Mouse (Mus musculus) neural tube, embryonic 15.5 days (tissue): ENCODE data around the gene Aldh1l1. TPM values are rescaled to one million over a fixed set of nuclear protein-coding genes. Genes with fewer than 3 reads are reported as not detected.

ENCODE experiments used
- ATAC-seq: fragments of 200-750 bp; cut with Nextera tagmentation; 2 replicates; pipeline ENCODE4 v1.8.0; 2017; ENCODE audit warnings: mild to moderate bottlenecking, moderate TSS enrichment, moderate library complexity; ENCODE audit not compliant: low FRiP score
- H3K27ac ChIP-seq: fragments of 300-500 bp; sonication (generic); replicated peaks from 2 replicates; pipeline ENCODE4 v1.5.1; 2015; ENCODE audit warnings: mild to moderate bottlenecking, inconsistent platforms
- H3K27me3 ChIP-seq: fragments of 300-500 bp; sonication (generic); replicated peaks from 2 replicates; pipeline ENCODE4 v1.6.1; 2015; ENCODE audit warnings: inconsistent platforms
- H3K36me3 ChIP-seq: fragments of 300-500 bp; sonication (generic); 2 replicates; pipeline ENCODE4 v1.6.1; 2015; ENCODE audit warnings: inconsistent platforms
- H3K4me1 ChIP-seq: fragments of 300-500 bp; sonication (generic); 2 replicates; pipeline ENCODE4 v1.6.1; 2015; ENCODE audit warnings: inconsistent platforms
- H3K4me2 ChIP-seq: fragments of 300-500 bp; sonication (generic); 2 replicates; pipeline ENCODE4 v1.6.1; 2015; ENCODE audit warnings: inconsistent platforms, mild to moderate bottlenecking, moderate library complexity
- H3K4me3 ChIP-seq: fragments of 300-500 bp; sonication (generic); replicated peaks from 2 replicates; pipeline ENCODE4 v1.5.1; 2015; ENCODE audit warnings: mild to moderate bottlenecking, inconsistent platforms
- H3K9ac ChIP-seq: fragments of 300-500 bp; sonication (generic); replicated peaks from 2 replicates; pipeline ENCODE4 v1.6.1; 2015; ENCODE audit warnings: mild to moderate bottlenecking, inconsistent platforms
- H3K9me3 ChIP-seq: fragments of 300-500 bp; sonication (generic); replicated peaks from 2 replicates; pipeline ENCODE4 v1.6.1; 2016; ENCODE audit warnings: inconsistent platforms
- WGBS: fragments of 180-500 bp; shearing (Covaris S2); methylation state at CpG from one replicate; pipeline ENCODE4 v1.1.7; 2015; ENCODE audit warnings: mixed read lengths; 5-methylcytosine and 5-hydroxymethylcytosine counted together
- polyA plus RNA-seq: library from polyadenylated mRNA; unstranded; fragments of >200 nt; fragmentation: Nextera tagmentation; extraction: Ambion mirVana; gene quantifications from 2 replicates; pipeline ENCODE4 v1.2.1, GENCODE M21; 2015

Gene Aldh1l1
- polyA plus RNA-seq, 1 experiment from 2014 or later = 68.2 TPM

- peak overlapping the region; percentile 84 for H3K27ac ChIP-seq
- H3K4me1 ChIP-seq = peaks cover 30% of the 10 kb centered on the region
- peak overlapping the region; percentile 75 for H3K4me3 ChIP-seq
- ATAC-seq = peak; percentile 54
- H3K36me3 ChIP-seq = no peaks in the 10 kb centered on the region
- H3K9ac ChIP-seq = peak overlapping the region; percentile 73
- H3K4me2 ChIP-seq = peak overlapping the region; percentile 100
- 0% methylated on average over 38 of the region's 38 CpGs for WGBS
- peaks cover 25% of the 10 kb centered on the region for H3K27me3 ChIP-seq
- no peaks in the 10 kb centered on the region for H3K9me3 ChIP-seq
Observed at GRCm38 (mm10) chr6:90462841-90463227, 23.4 kb upstream of the Aldh1l1 start.

GRCm38 (mm10) chr6:90463228-90463862, 22.9 kb upstream of the Aldh1l1 start:
- Histone ChIP-seq H3K4me3 (peak overlapping the region; percentile 75), H3K4me2 (peak overlapping the region; percentile 100), H3K27ac (peak overlapping the region; percentile 84), H3K4me1 (peaks cover 30% of the 10 kb centered on the region), H3K27me3 (peaks cover 25% of the 10 kb centered on the region), H3K36me3 (no peaks in the 10 kb centered on the region), H3K9ac (peak overlapping the region; percentile 73), H3K9me3 (no peaks in the 10 kb centered on the region)
- under 1% methylated on average over 31 of the region's 31 CpGs for WGBS
- ATAC-seq = peak; percentile 61

DNA sequence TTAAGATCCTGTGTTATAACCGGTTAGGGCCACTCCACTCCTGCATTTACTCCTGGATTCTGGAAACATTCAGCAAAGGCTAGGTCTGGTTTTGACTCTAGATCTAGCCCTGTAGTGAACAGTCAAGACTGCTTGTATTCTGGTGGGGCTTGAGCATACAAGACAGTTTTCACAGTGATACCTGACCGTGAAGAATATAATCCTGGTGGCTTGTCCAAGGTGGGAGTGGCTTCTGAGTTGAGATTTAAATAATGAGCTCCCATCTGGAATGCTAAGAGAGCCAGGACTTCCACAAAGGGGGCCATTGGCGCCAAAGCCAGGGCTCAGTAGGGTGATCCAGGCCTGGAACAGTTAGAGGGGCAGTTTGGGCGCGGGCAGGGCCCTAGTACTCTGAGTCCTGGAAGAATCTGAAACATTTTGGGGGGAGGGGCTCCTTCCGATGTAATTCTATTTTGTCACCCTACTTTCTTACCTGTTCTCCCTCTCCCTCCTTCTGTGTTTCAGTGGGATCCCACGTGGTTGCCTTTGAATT, 22.3 kb upstream of the Aldh1l1 start:
- Histone ChIP-seq H3K9me3 (no peaks in the 10 kb centered on the region), H3K27me3 (peaks cover 25% of the 10 kb centered on the region), H3K4me2 (peak overlapping the region; percentile 100), H3K4me1 (peaks cover 30% of the 10 kb centered on the region), H3K36me3 (no peaks in the 10 kb centered on the region), H3K4me3 (peak overlapping the region; percentile 75), H3K9ac (peak overlapping the region; percentile 73; the same call in 1 of the 2 replicates), H3K27ac (peak overlapping the region; percentile 58)
- 33% methylated on average over 7 of the region's 7 CpGs for WGBS
- ATAC-seq = no peak

DNA sequence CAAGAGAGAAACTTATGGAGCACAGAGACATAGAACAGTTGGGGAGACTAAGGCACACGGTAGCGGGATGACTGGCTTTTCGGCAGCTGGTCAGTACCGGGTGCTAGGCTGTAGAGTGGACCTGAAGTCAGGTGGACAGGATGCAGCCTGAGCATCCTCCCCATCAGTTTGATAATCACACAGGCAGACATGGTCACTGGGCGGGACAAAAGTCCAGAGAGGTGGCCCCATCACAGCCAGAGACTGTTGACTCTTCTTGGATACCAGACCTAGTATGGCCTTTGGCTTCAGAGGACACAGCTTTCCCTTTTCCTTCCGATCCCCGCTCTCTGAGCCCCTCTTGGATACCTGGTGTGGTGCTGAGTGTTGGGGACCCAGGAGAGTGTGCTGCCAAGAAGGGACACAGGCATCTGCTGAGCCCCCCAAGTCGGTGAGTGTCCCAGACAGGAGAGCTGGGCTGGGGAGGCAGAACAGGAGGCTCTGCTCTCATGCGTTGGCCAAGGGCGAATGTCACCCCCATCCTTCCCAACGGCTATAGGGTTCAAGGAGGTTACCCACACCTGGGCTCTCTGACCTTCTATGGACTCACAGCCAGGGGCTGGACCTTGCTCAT, 21.1 kb upstream of the Aldh1l1 start:
- Histone ChIP-seq H3K36me3 (no peaks in the 10 kb centered on the region), H3K9ac (no peak overlapping the region), H3K9me3 (no peaks in the 10 kb centered on the region), H3K4me1 (peaks cover 30% of the 10 kb centered on the region), H3K4me2 (peak overlapping the region; percentile 100), H3K27ac (no peak overlapping the region), H3K27me3 (peaks cover 23% of the 10 kb centered on the region), H3K4me3 (no peak overlapping the region)
- no peak for ATAC-seq
- 98% methylated on average over 11 of the region's 11 CpGs for WGBS

DNA sequence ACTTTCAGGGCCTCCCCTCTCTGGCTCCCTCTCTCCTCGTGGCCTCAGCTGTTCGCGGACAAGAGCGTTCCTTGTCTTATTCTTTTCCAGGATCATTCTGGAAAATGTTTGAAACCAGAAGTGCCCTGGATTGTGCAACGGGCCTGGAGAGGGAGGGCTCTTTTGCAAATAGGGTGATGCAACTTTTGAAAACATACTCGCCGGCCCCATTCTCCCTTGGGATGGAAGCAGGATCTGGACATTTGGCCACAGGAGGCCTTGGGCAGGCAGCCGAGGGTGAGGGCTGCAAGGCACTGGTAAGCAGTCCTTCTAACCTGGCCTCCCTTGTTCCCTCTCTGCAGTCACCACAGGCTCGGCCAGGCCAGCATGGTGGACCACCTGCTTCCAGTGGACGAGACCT, 20.1 kb upstream of the Aldh1l1 start:
- 82% methylated on average over 10 of the region's 10 CpGs for WGBS
- no peak for ATAC-seq

GRCm38 (mm10) chr6:90466847-90467410, 19.3 kb upstream of the Aldh1l1 start:
- H3K36me3 ChIP-seq = no peaks in the 10 kb centered on the region
- 93% methylated on average over 12 of the region's 12 CpGs for WGBS
- no peak for ATAC-seq

More for the DNA sequence above, 20.1 kb upstream of the Aldh1l1 start:
- Histone ChIP-seq H3K4me3 (no peak overlapping the region), H3K4me2 (no peak overlapping the region), H3K9ac (no peak overlapping the region), H3K36me3 (no peaks in the 10 kb centered on the region), H3K4me1 (peaks cover 33% of the 10 kb centered on the region), H3K27me3 (peaks cover 14% of the 10 kb centered on the region), H3K27ac (no peak overlapping the region), H3K9me3 (no peaks in the 10 kb centered on the region)

DNA sequence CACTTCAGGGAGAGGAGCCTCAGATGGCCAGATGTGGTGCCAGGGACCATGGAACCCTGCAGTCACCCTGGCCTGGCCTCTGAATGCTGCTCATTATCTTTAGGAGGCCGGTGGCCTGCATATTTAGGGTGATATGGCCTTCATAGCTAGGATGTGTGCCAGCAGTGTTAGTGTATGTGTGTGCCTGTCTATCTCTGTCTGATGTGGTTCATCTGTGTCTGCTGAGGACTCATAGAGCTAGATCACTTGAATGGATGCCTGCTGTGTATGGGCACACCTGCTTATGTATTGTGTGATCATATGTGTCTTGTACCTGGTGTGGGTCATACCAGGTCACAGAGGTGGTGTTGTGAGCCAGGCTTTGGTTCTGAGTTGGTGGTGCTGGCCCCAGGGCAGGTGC, 18.0 kb upstream of the Aldh1l1 start:
- H3K9me3 ChIP-seq = no peaks in the 10 kb centered on the region
- H3K27ac ChIP-seq = no peak overlapping the region
- peaks cover 29% of the 10 kb centered on the region for H3K4me1 ChIP-seq
- H3K36me3 ChIP-seq = no peaks in the 10 kb centered on the region
- H3K9ac ChIP-seq = no peak overlapping the region
- no peak overlapping the region for H3K4me2 ChIP-seq
- WGBS = 79% methylated on average over 1 of the region's 1 CpGs
- peaks cover 6% of the 10 kb centered on the region; the same call in 1 of the 2 replicates for H3K27me3 ChIP-seq
- no peak for ATAC-seq
- no peak overlapping the region for H3K4me3 ChIP-seq

More at GRCm38 (mm10) chr6:90466847-90467410, 19.3 kb upstream of the Aldh1l1 start:
- Histone ChIP-seq H3K27ac (no peak overlapping the region), H3K9ac (no peak overlapping the region), H3K4me1 (peaks cover 34% of the 10 kb centered on the region), H3K9me3 (no peaks in the 10 kb centered on the region), H3K4me2 (no peak overlapping the region), H3K27me3 (peaks cover 6% of the 10 kb centered on the region), H3K4me3 (no peak overlapping the region)

GRCm38 (mm10) chr6:90469041-90469440, 17.2 kb upstream of the Aldh1l1 start:
- 91% methylated on average over 6 of the region's 6 CpGs for WGBS
- Histone ChIP-seq H3K27ac (no peak overlapping the region), H3K36me3 (no peaks in the 10 kb centered on the region), H3K4me1 (peaks cover 20% of the 10 kb centered on the region; the same call in 1 of the 2 replicates), H3K9me3 (no peaks in the 10 kb centered on the region), H3K4me2 (no peak overlapping the region), H3K9ac (no peak overlapping the region), H3K27me3 (peaks cover 4% of the 10 kb centered on the region; the same call in 1 of the 2 replicates), H3K4me3 (no peak overlapping the region)
- no peak for ATAC-seq

- Histone ChIP-seq H3K9ac (no peak overlapping the region), H3K4me2 (no peak overlapping the region), H3K4me3 (no peak overlapping the region), H3K4me1 (peaks cover 15% of the 10 kb centered on the region), H3K9me3 (no peaks in the 10 kb centered on the region), H3K27me3 (peaks cover 2% of the 10 kb centered on the region; the same call in 1 of the 2 replicates), H3K36me3 (no peaks in the 10 kb centered on the region), H3K27ac (0 out of 2 replicates have a peak overlapping the region, but pooled peaks have one; percentile 63)
- no peak for ATAC-seq
- 82% methylated on average over 2 of the region's 2 CpGs for WGBS
Observed at GRCm38 (mm10) chr6:90470255-90470654, 16.0 kb upstream of the Aldh1l1 start.

DNA sequence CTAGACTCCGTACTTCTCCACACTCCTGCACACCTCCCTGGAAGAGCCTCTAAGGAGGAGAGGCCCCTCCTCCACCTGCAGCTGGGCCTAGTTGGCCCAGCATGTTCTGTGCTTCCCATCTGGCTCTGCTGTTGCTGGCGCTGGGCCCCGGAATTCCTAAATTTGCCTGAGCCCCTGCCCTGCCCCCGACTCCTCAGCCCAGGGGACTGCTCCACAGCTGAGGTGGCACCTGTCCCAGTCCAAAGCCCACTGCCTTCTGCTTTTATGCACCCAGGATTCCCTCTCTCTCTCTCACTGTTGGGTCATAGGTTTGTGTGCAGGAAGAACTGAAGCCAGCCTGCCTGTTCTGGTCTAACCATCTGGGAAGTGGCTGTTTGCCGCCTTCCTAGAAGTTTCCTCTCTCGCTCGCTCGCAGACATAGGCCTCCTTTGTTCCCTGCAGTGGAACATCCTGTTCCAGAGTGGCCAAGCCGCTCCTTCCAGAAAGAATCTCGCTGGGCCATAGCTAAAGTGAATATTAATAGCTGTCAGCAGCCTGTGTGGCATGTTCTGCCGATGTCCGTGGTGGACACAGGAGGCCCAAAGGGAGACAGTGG, 15.2 kb upstream of the Aldh1l1 start:
- WGBS = 66% methylated on average over 12 of the region's 12 CpGs
- H3K4me1 ChIP-seq = peaks cover 15% of the 10 kb centered on the region
- no peak overlapping the region for H3K9ac ChIP-seq
- H3K4me2 ChIP-seq = no peak overlapping the region
- no peaks in the 10 kb centered on the region for H3K36me3 ChIP-seq
- H3K27ac ChIP-seq = peak overlapping the region; percentile 63
- no peaks in the 10 kb centered on the region for H3K27me3 ChIP-seq
- no peak for ATAC-seq
- H3K9me3 ChIP-seq = no peaks in the 10 kb centered on the region
- H3K4me3 ChIP-seq = no peak overlapping the region

DNA sequence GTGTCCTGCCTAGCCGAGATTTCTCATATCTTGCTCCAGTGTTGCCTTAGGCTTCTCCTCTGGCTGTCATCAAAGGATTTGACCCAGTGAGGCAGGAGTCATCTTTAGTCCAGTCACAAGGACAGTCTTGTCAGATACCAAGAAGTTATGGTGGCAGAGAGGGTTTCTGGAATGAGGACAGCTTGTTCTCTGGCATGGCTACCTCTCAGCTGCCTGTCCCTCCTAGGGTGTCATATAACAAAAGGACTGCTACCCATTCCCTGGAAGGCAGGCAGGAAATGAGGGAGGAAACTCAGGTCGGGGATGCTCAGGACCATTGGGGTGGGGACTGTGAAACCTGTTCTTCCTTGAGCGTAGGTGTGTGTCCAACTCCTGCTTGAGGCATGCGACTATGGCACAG, 14.1 kb upstream of the Aldh1l1 start:
- WGBS = 82% methylated on average over 4 of the region's 4 CpGs

More for the DNA sequence above, 14.1 kb upstream of the Aldh1l1 start:
- Histone ChIP-seq H3K4me3 (no peak overlapping the region), H3K4me2 (no peak overlapping the region), H3K27ac (no peak overlapping the region), H3K9ac (no peak overlapping the region), H3K9me3 (no peaks in the 10 kb centered on the region), H3K36me3 (no peaks in the 10 kb centered on the region), H3K4me1 (peaks cover 13% of the 10 kb centered on the region), H3K27me3 (no peaks in the 10 kb centered on the region)
- ATAC-seq = no peak
